Mouse (Mus musculus) small intestine, adult 2 months (tissue): Measurements from ENCODE around the gene Car5a. TPM values are rescaled to one million over a fixed set of nuclear protein-coding genes. Genes with fewer than 3 reads are reported as not detected.

Experiments
- H3K27ac ChIP-seq: fragments of 200-500 bp; 2 replicates; pipeline ENCODE4 v1.5.1; 2012; ENCODE audit warnings: low read depth, low read length, control low read depth, inconsistent platforms; ENCODE audit not compliant: insufficient read depth
- H3K27me3 ChIP-seq: fragments of 200-500 bp; 2 replicates; pipeline ENCODE4 v1.6.1; 2012; ENCODE audit warnings: mild to moderate bottlenecking, moderate library complexity, low read length, inconsistent platforms; ENCODE audit not compliant: control insufficient read depth, insufficient read depth
- H3K36me3 ChIP-seq: fragments of 200-500 bp; 2 replicates; pipeline ENCODE4 v1.6.1; 2012; ENCODE audit warnings: mild to moderate bottlenecking, low read length, control low read depth, inconsistent platforms; ENCODE audit not compliant: control insufficient read depth, insufficient read depth
- H3K4me1 ChIP-seq: fragments of 200-500 bp; 2 replicates; pipeline ENCODE4 v1.6.1; 2012; ENCODE audit warnings: low read length, inconsistent platforms, mixed read lengths; ENCODE audit not compliant: control insufficient read depth, insufficient read depth, insufficient read length
- H3K4me3 ChIP-seq: fragments of 200-500 bp; 2 replicates; pipeline ENCODE4 v1.5.1; 2012; ENCODE audit warnings: low read depth, mild to moderate bottlenecking, control low read depth, inconsistent platforms, low read length, moderate library complexity
- CTCF ChIP-seq: fragments of 200-500 bp; IDR thresholded peaks from 2 replicates; pipeline ENCODE4 v1.5.1; 2012; ENCODE audit warnings: low read depth, mild to moderate bottlenecking, control low read depth, inconsistent platforms, low read length, moderate library complexity, mixed read lengths; ENCODE audit not compliant: insufficient replicate concordance, insufficient read length; ENCODE audit errors: extremely low read depth
- POLR2A ChIP-seq: fragments of 200-500 bp; IDR thresholded peaks from 2 replicates; pipeline ENCODE4 v1.6.1; 2012; ENCODE audit warnings: low read depth, mild to moderate bottlenecking, control low read depth, inconsistent platforms, low read length, moderate library complexity
- WGBS: fragments of 180-500 bp; shearing (Covaris S2); methylation state at CpG from one replicate; pipeline ENCODE4 v1.1.7; 2018; 5-methylcytosine and 5-hydroxymethylcytosine counted together
- polyA plus RNA-seq: library from polyadenylated mRNA; depleted of rRNA; stranded (reverse); fragments of >200 nt; gene quantifications from 2 replicates; pipeline ENCODE4 v1.2.3, GENCODE M21; 2012

Car5a gene
- polyA plus RNA-seq, 1 experiment: 0.11 TPM

- H3K27ac ChIP-seq: no peak overlapping the region
- peaks cover 9% of the 10 kb centered on the region for H3K4me1 ChIP-seq
- under 1% methylated on average over 72 of the region's 72 CpGs for WGBS
- H3K36me3 ChIP-seq: no peaks in the 10 kb centered on the region
- TF ChIP-seq POLR2A: no peak
- no peak for TF ChIP-seq CTCF
- peak overlapping the region; percentile 79 for H3K4me3 ChIP-seq
- no peaks in the 10 kb centered on the region for H3K27me3 ChIP-seq
Observed at GRCm38 (mm10) chr8:121906542-121907512, 37.9 kb downstream of the Car5a start.

GRCm38 (mm10) chr8:121905864-121906263 lies 38.8 kb downstream of the Car5a start:
- peak overlapping the region; percentile 38 for H3K4me3 ChIP-seq
- H3K27me3 ChIP-seq: no peaks in the 10 kb centered on the region
- no peak overlapping the region for H3K27ac ChIP-seq
- H3K36me3 ChIP-seq: no peaks in the 10 kb centered on the region
- WGBS: 16% methylated on average over 5 of the region's 5 CpGs
- TF ChIP-seq POLR2A (no peak), CTCF (no peak)
- peaks cover 12% of the 10 kb centered on the region for H3K4me1 ChIP-seq

GRCm38 (mm10) chr8:121905420-121905819 lies 39.3 kb downstream of the Car5a start:
- Histone ChIP-seq H3K27ac (no peak overlapping the region), H3K36me3 (no peaks in the 10 kb centered on the region), H3K4me3 (no peak overlapping the region; the same call in 1 of the 2 replicates), H3K27me3 (no peaks in the 10 kb centered on the region), H3K4me1 (peaks cover 12% of the 10 kb centered on the region)
- 16% methylated on average over 1 of the region's 1 CpGs for WGBS
- TF ChIP-seq CTCF (no peak), POLR2A (no peak)

- Histone ChIP-seq H3K4me3 (peak overlapping the region; percentile 4; the same call in 1 of the 2 replicates), H3K36me3 (no peaks in the 10 kb centered on the region), H3K27ac (no peak overlapping the region), H3K4me1 (peaks cover 12% of the 10 kb centered on the region), H3K27me3 (no peaks in the 10 kb centered on the region)
- no peak for TF ChIP-seq CTCF
- no peak for TF ChIP-seq POLR2A
- 60% methylated on average over 9 of the region's 9 CpGs for WGBS
Observed at GRCm38 (mm10) chr8:121904999-121905398, 39.7 kb downstream of the Car5a start.

- TF ChIP-seq CTCF (no peak), POLR2A (no peak)
- 55% methylated on average over 6 of the region's 6 CpGs for WGBS
- Histone ChIP-seq H3K27me3 (no peaks in the 10 kb centered on the region), H3K4me1 (peaks cover 12% of the 10 kb centered on the region), H3K36me3 (no peaks in the 10 kb centered on the region), H3K4me3 (no peak overlapping the region), H3K27ac (no peak overlapping the region)
Observed at GRCm38 (mm10) chr8:121903977-121904376, 40.7 kb downstream of the Car5a start.

GRCm38 (mm10) chr8:121901498-121902236 lies 43.0 kb downstream of the Car5a start:
- H3K27ac ChIP-seq: no peak overlapping the region

More at GRCm38 (mm10) chr8:121901498-121902236, 43.0 kb downstream of the Car5a start:
- 61% methylated on average over 8 of the region's 8 CpGs for WGBS
- Histone ChIP-seq H3K27me3 (no peaks in the 10 kb centered on the region), H3K4me1 (peaks cover 26% of the 10 kb centered on the region), H3K36me3 (no peaks in the 10 kb centered on the region), H3K4me3 (no peak overlapping the region)
- TF ChIP-seq POLR2A (no peak), CTCF (no peak)
